Comparison of ENCODE assay signal across 11 mouse cellular contexts in genomic region chr17:47542061-47542460, GRCm38 (mm10). TPM values are rescaled to one million over a fixed set of nuclear protein-coding genes. Genes with fewer than 3 reads are reported as not detected.
A peak's percentile ranks its signal among the peaks of the same experiment; 100 is the strongest.
DNase-seq lines count a peak whose midpoint lies in the region; ATAC-seq and TF ChIP-seq lines count a peak whose summit lies in the region.
"Had no signal": no experiment of that assay in that cellular context is flagged by ENCODE, and none has a peak within 500 bp of the region (broad histone marks: within the 10 kb centered on the region; RNA-seq: fewer than 3 reads in every experiment).

No protein-coding gene starts in this region.

- H3K4me3 ChIP-seq in embryonic facial prominence, embryonic 12.5 days, result no peak overlapping the region
- no peak overlapping the region for H3K4me3 ChIP-seq in embryonic facial prominence, embryonic 10.5 days
- H3K4me3 ChIP-seq in G1E (ENCODE audit: low read depth, low read length), result peak overlapping the region; percentile 53; the same call in 1 of the 2 replicates
- H3K4me3 ChIP-seq: hindbrain, embryonic 13.5 days; midbrain, embryonic 13.5 days had no signal

- H3K27me3 ChIP-seq in embryonic facial prominence, embryonic 12.5 days, result no peaks in the 10 kb centered on the region
- no peaks in the 10 kb centered on the region for H3K27me3 ChIP-seq in embryonic facial prominence, embryonic 10.5 days (replicated peaks; ENCODE audit: low read depth, poor library complexity, severe bottlenecking)
- H3K27me3 ChIP-seq in G1E (ENCODE audit: insufficient read depth, low read length), result no peaks in the 10 kb centered on the region
- H3K27me3 ChIP-seq: hindbrain, embryonic 13.5 days; midbrain, embryonic 13.5 days had no signal

- WGBS in embryonic facial prominence, embryonic 12.5 days, result 81% methylated on average over 5 of the region's 5 CpGs
- WGBS in embryonic facial prominence, embryonic 10.5 days, result 68% methylated on average over 5 of the region's 5 CpGs

- ATAC-seq in embryonic facial prominence, embryonic 12.5 days (ENCODE audit: insufficient number of reproducible peaks, insufficient read depth, low FRiP score, low TSS enrichment), result 0 out of 2 replicates have a peak, but pooled peaks have one; percentile 62
- peak; percentile 79 for ATAC-seq in G1E (ENCODE audit: extremely low read depth, insufficient number of reproducible peaks, low FRiP score, poor library complexity, severe bottlenecking)
- peak; percentile 92 for ATAC-seq in granulocyte monocyte progenitor cell, adult 5-6 weeks (replicated peaks; ENCODE audit: poor library complexity, severe bottlenecking)
- ATAC-seq in neutrophil, adult 5-6 weeks (ENCODE audit: extremely low read depth, insufficient number of reproducible peaks, low FRiP score, poor library complexity, severe bottlenecking), result peak; percentile 37; the same call in 1 of the 2 replicates
- ATAC-seq: midbrain, embryonic 13.5 days had no signal

- no peak for TF ChIP-seq CTCF in G1E (IDR thresholded peaks at IDR 0.05; ENCODE audit: low read depth, low read length)

- H3K9me3 ChIP-seq in embryonic facial prominence, embryonic 12.5 days, result no peaks in the 10 kb centered on the region
- H3K9me3 ChIP-seq in embryonic facial prominence, embryonic 10.5 days, result no peaks in the 10 kb centered on the region
- no peaks in the 10 kb centered on the region for H3K9me3 ChIP-seq in G1E (replicated peaks)
- H3K9me3 ChIP-seq: hindbrain, embryonic 13.5 days; midbrain, embryonic 13.5 days had no signal

- H3K4me2 ChIP-seq in embryonic facial prominence, embryonic 12.5 days (replicated peaks), result no peak overlapping the region
- H3K4me2 ChIP-seq: hindbrain, embryonic 13.5 days; midbrain, embryonic 13.5 days had no signal

- peaks cover 12% of the 10 kb centered on the region for H3K4me1 ChIP-seq in embryonic facial prominence, embryonic 12.5 days
- H3K4me1 ChIP-seq in embryonic facial prominence, embryonic 10.5 days, result peaks cover 13% of the 10 kb centered on the region
- peaks cover 43% of the 10 kb centered on the region for H3K4me1 ChIP-seq in G1E (ENCODE audit: insufficient read depth, low read depth, low read length)
- H3K4me1 ChIP-seq: midbrain, embryonic 13.5 days had no signal

- DNase-seq in embryonic facial prominence, embryonic 10.5 days (ENCODE audit: low spot score), result no peak
- peak; percentile 61 for DNase-seq in G1E (ENCODE audit: low spot score)
- DNase-seq in adipocyte (ENCODE audit: low spot score), result no peak
- DNase-seq in kidney, postnatal 14 days, result no peak
- DNase-seq in frontal cortex, adult 2 months (ENCODE audit: extremely low spot score in 1 of 2, low spot score in 1 of 2), result no peak
- DNase-seq: layer of hippocampus, adult 9-11 months had no signal

- H3K27ac ChIP-seq in embryonic facial prominence, embryonic 12.5 days, result no peak overlapping the region
- no peak overlapping the region for H3K27ac ChIP-seq in embryonic facial prominence, embryonic 10.5 days (replicated peaks)
- H3K27ac ChIP-seq: hindbrain, embryonic 13.5 days; midbrain, embryonic 13.5 days had no signal

- H3K36me3 ChIP-seq in embryonic facial prominence, embryonic 12.5 days, result no peaks in the 10 kb centered on the region
- no peaks in the 10 kb centered on the region for H3K36me3 ChIP-seq in embryonic facial prominence, embryonic 10.5 days (replicated peaks)
- H3K36me3 ChIP-seq in G1E (replicated peaks), result peaks cover 43% of the 10 kb centered on the region
- H3K36me3 ChIP-seq: hindbrain, embryonic 13.5 days; midbrain, embryonic 13.5 days had no signal

- H3K9ac ChIP-seq in embryonic facial prominence, embryonic 12.5 days, result no peak overlapping the region
- H3K9ac ChIP-seq: hindbrain, embryonic 13.5 days; midbrain, embryonic 13.5 days had no signal

RNA-seq across cellular contexts. Expression of gene Ccnd3, which starts 37.2 kb away (rescaled TPM):
- 355 and 362 TPM in 2 replicates for polyA plus RNA-seq in embryonic facial prominence, embryonic 12.5 days (2016; fragmentation: Nextera tagmentation; extraction: Ambion mirVana)
- polyA plus RNA-seq in embryonic facial prominence, embryonic 10.5 days (2016; fragmentation: Nextera tagmentation; extraction: Ambion mirVana), result 325 and 335 TPM in 2 replicates
- 229 and 238 TPM in 2 replicates for total RNA-seq in G1E (2014; fragmentation: Nextera tagmentation)
- 134 and 143 TPM in 2 replicates for total RNA-seq in G1E (2017)
- 426 and 439 TPM in 2 replicates for polyA plus RNA-seq in G1E (2012)
- total RNA-seq in granulocyte monocyte progenitor cell, adult 5-6 weeks (2014; fragmentation: Nextera tagmentation), result 99.8 and 128 TPM in 2 replicates
- 35.5 and 35.9 TPM in 2 replicates for total RNA-seq in granulocyte monocyte progenitor cell, adult 5-6 weeks (2017)
- total RNA-seq in neutrophil, adult 5-6 weeks (2017), result 215 and 232 TPM in 2 replicates
- 34.4 and 36.0 TPM in 2 replicates for polyA plus RNA-seq in frontal cortex, adult 2 months (2012; rRNA removed)

RNA-seq across cellular contexts. Expression of gene Taf8, which starts 40.0 kb away (rescaled TPM):
- polyA plus RNA-seq in embryonic facial prominence, embryonic 12.5 days (2016; fragmentation: Nextera tagmentation; extraction: Ambion mirVana), result 34.2 and 35.8 TPM in 2 replicates
- polyA plus RNA-seq in embryonic facial prominence, embryonic 10.5 days (2016; fragmentation: Nextera tagmentation; extraction: Ambion mirVana), result 32.0 and 35.3 TPM in 2 replicates
- total RNA-seq in G1E (2014; fragmentation: Nextera tagmentation) (29.1 and 31.1 TPM in 2 replicates), G1E (2017) (39.8 and 47.0 TPM in 2 replicates)
- polyA plus RNA-seq in G1E (2012), result 22.3 and 22.4 TPM in 2 replicates
- total RNA-seq in granulocyte monocyte progenitor cell, adult 5-6 weeks (2014; fragmentation: Nextera tagmentation), result 13.9 and 23.8 TPM in 2 replicates
- total RNA-seq in granulocyte monocyte progenitor cell, adult 5-6 weeks (2017), result 34.7 and 40.9 TPM in 2 replicates
- total RNA-seq in neutrophil, adult 5-6 weeks (2017), result 78.6 and 83.3 TPM in 2 replicates
- 30.5 and 32.6 TPM in 2 replicates for polyA plus RNA-seq in frontal cortex, adult 2 months (2012; rRNA removed)

Comparison
In these comparisons a context has a peak if more than half of its experiments do, and no peak if none do; other contexts are left out.
1. ATAC-seq: peak in every context shown above with its lines; median percentile 92 in granulocyte monocyte progenitor cell, adult 5-6 weeks; 79 in G1E; 62 in embryonic facial prominence, embryonic 12.5 days; 37 in neutrophil, adult 5-6 weeks.